Mouse (Mus musculus) regulatory T cell (primary cell): ENCODE measurements around the gene Coq4.

Source experiments
- in situ Hi-C: fragments of 300-600 bp; cut with MboI, MseI; formaldehyde crosslinking; loops from one replicate; pipeline ENCODE4 v1.15.1; 2025; ENCODE audit warnings: high pct_unique_total_duplicates

The Coq4 gene

DNA sequence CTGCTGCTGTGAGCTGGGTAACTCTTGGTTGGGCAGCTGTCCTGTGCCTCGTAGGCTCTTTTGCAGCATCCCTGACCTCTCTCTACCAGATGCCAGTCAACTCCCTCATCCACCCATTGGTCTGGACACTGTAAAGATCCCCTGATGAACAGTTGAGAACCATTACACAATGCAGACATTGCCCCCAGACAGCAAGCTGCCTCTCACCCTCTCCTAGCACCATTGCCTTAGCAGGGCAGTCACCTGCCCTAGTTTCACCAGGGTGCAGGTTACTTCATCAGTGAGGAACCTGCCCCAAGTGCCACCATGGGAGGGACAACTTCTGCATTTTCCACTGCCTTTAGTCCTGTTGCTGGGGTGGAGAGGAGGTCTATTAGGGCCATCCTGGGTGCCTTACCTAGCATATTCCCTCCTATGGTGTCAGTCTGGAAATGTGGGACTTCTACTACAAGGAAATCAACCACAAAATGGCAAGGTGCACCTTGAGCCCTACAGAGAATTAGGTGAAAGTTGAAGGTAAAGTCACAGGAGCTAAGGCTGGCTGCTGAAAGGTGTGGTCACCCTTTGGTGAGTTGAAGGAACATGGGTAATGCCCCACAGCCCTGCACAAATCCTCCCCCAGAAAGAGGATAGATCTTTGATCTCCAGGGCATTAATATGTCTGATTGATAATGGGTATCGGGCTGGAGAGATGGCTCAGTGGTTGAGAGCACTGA lies 5.6 kb downstream of the Coq4 start:
- in situ Hi-C loops = no loop called here

DNA sequence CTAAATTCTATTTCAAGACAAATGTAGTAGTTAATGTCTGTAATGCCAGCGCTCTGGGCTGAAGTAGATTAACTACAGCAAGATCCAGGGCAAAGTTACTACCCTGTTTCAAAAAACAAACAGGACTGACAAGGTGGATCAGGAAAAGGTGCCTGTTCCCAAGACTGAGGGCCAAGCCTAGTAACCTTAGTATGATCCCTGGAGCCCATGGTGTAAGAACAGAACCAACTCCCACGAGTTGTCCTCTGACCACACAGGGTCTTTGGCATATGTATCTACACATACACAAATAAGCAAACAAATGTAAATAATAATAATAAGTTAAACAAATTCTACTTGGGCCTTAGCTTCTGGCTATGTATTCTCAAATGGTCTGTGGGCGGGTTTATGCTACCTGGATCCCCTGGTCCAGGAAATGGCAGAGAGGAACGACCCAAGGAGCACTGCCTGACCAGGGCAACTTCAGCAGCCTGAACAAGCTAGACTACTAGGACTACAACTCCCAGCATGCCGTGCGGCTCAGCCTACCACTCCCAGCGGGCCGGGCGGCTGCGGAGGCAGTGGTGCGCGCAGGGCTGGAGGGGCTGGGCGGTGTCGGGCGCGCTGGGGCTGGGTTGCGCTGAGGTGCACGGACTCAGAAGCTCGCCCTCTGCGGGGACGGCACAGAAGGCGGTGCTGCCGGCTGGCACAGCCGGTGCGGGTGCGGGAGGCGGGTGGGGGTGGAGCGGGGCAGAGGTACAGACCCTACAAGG lies 15.0 kb downstream of the Coq4 start, which contains the start of gene Slc27a4:
Slc27a4 (plus strand) TSS at position 560 of the 752 bp plus-strand sequence.
- in situ Hi-C loops = no loop called here

DNA sequence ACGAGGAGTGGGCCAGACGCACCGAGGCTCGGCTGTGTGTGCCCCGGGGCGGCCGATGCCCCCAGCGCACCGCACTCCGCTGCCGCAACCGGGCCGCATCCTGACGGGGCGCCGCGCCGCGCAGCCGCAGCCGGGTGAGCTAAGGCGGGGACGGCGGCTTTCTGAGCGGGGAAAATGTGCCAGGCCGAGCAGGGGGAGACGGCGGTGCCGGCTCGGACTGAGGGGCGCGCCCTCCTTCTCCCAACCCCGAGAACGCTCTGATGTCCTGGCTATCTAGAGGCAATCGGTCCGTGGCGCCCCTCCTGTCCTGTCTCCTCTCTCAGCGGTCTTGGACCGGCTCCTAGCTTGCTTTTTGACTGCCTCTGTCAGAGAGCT lies 15.5 kb downstream of the Coq4 start:
- in situ Hi-C loops = no loop called here

DNA sequence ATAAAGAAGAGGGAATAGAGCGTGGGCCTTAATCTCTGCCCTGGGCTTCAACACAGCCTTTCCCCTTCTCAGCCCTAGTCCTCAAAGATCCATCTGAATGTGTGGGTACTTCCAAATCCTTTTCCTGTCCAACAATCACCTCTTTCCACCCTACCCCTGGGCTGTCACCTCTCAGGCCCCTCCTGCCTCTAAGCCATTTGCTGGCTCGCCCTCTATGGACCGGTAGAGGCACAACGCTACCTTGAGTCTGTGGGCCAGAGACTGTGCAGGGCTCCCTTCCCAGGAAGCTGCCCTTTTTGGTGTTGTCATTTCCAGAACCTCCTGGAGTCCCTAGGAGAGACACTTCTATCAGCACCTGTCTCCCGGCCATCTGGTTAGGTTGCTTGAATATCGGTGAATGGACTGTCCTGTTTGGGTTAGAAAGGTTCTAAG lies 16.1 kb downstream of the Coq4 start:
- in situ Hi-C loops = no loop called here

DNA sequence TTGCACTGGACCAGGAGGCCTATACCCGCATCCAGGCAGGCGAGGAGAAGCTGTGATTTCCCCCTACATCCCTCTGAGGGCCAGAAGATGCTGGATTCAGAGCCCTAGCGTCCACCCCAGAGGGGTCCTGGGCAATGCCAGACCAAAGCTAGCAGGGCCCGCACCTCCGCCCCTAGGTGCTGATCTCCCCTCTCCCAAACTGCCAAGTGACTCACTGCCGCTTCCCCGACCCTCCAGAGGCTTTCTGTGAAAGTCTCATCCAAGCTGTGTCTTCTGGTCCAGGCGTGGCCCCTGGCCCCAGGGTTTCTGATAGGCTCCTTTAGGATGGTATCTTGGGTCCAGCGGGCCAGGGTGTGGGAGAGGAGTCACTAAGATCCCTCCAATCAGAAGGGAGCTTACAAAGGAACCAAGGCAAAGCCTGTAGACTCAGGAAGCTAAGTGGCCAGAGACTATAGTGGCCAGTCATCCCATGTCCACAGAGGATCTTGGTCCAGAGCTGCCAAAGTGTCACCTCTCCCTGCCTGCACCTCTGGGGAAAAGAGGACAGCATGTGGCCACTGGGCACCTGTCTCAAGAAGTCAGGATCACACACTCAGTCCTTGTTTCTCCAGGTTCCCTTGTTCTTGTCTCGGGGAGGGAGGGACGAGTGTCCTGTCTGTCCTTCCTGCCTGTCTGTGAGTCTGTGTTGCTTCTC lies 28.5 kb downstream of the Coq4 start:
- in situ Hi-C loops = loop anchor here (5.0 kb wide), 1 partner anchor 96 kb away; no protein-coding TSS in a partner anchor

DNA sequence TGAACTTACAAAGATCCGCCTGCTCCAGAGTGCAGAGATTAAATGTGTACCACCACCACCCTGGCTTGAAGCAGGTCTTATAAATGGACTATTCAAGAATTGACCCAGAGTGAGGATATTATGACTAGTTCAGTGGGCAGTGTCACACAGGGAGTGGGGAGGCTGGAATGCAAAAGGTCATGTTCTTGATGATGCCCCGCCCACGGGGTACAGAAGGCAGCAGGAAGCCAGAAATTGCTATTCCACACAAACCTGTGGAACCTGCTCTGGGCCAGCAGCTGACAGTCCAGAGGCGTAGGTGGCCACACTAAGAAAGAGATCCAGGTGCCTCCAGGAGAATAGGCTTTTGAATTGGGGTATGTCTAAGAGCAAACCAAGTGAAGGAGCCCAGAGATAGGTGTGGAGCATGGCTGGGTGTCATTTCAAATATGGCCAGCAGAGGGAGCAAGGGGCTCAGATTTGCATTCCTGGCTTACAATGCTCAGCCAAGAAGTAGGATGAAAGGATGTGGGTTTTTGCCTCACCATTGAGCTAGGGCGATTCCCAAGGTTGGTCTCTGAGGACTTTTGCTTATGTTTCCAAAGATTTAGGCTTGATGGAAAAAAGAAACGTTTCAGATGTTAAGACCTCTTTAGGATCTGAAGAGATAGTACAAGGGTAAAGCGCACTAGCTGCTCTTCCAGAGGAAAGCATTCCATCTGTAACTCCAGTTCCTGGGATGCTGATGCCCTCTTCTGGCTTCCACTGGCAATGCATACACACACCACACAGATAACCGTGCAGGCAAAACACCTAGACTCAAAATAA lies 30.3 kb downstream of the Coq4 start:
- in situ Hi-C loops = loop anchor here (5.0 kb wide), 1 partner anchor 95 kb away; no protein-coding TSS in a partner anchor

DNA sequence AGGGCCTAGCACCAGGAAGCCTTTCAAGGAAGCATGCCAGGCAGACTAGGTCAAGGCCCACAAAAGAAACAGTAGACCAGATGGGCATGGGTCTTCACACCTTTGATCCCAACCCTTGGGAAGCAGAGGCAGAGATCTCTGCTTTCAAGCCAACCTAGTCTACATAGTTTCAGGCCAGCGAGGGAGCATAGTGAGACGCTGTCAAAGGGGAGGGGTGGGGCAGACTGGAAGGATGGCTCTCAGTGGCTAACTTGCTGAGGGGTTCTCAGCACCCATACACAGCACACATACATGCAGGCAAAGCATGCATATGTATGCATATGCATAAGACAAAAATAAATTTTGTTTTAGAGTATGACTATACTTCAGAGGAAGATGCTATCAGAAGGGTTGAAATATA lies 32.1 kb downstream of the Coq4 start:
- in situ Hi-C loops = loop anchor here (5.0 kb wide), 1 partner anchor 93 kb away; no protein-coding TSS in a partner anchor

DNA sequence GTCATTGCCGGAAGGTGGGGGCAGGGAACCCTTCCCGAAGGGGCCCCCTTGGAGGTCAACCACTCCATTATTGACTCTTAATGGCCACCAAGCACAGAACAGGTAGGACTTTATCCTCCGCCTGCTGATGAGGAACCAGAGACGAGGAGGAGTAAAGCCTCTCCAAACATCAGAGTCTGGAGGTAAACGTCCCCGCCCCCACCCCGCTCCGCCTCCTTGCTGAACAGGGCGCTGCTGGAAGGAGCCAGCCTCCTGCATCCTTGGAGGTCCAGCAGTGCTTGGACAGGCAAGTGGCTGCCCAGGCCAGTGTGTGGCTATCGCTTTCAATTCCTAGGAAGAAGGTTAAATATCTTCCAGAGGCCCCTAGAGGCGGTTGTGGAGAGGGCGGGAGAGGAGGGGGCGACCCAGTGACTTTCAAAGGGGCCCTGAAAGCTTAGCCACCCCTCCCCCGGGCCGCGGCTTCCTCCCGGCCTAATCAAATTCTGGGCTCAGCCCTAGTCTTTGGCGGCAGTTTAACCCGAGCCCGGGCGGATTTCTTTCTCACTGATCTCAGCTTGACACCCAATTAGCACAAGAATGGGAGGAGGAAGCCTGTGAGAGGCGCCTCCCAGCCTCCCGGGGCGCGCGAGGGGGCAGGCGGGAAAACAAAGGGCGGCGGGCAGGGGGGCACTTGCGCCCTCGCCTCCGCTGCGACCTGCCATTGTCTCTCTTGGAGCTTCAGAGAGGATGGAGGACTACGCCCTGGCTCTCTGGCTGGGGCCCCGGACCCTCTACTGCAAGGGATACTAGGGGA lies 32.9 kb downstream of the Coq4 start, which contains the start of gene Urm1:
Urm1 (plus strand) TSS at position 51 of the 793 bp plus-strand sequence.
- in situ Hi-C loops = no loop called here

DNA sequence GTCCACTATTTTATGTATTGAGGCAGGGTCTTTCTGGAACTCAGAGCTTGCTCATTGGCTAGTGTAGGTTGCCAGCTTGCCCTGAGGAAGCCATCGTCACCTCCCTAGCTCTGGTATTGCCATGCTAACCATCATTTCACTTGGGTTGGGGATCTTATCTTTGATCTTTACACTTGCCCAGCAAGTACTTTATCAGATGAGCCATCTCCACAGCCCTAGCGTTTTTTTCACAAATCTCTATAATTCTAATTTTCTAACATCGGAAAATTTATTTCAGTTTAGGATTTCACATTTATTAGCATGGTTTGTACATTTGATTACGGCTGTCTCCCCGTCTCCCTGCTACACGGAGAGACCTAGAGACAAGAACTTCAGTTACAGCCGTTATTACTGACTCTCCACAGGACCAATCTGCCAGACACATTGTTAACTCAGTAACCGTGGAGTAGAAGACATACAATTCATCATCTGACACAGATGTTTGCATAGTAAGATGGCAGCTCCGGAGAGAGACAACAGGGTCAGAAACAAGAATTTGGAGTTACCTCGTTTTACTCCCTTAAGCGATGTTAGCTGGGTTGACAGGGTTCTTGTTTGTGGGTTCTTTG lies 39.1 kb downstream of the Coq4 start:
- in situ Hi-C loops = no loop called here

DNA sequence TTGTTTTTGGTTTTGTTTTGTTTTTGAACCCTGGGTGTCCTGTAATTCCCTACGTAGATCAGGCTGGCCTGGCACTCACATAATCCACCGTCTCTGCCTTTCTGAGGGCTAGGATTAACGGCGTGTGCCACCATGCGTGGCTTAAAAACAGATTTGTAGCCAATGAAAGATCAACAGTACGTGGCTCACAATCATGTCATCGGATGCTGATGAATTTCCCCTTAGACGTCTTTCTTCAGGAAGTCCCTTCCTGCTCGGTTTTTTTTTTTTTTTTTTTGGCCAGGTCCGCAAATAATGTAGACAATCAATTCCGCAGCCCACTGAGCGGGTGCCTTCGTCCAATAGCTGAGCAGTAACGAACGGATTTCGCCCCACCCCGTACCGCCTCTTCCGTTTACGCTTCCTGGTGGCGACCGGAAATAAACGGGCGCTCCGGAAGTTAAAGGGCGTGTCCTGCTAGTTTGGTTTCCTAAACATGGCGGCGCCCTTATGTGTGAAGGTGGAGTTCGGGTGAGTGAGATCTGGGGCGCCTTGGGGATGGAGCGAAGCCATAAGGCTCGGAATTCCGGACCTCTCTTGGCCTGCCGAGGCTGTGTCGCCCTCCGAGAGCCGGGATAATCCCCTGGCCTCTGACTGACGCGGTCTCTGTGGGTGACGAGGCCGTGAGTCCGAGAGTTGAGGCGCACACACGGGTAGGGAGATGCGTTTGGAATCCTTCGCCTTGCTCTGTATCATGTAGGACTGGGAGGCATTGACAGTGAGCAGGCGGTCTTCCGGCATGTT lies 39.8 kb downstream of the Coq4 start:
- in situ Hi-C loops = no loop called here

DNA sequence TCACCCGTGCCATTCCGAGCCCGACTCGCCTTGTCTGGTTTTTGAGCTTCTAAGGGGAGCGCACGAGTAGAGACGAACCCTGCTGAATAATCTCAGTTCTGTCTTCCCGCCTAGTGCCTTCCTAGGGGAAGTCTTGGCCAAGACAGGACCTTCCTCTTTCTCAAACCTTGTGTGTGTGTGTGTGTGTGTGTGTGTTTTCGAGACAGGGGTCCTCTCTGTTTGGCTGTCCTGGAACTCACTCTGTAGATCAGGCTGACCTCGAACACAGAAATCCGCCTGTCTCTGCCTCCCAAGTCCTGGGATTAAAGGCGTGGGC lies 40.4 kb downstream of the Coq4 start:
- in situ Hi-C loops = no loop called here

DNA sequence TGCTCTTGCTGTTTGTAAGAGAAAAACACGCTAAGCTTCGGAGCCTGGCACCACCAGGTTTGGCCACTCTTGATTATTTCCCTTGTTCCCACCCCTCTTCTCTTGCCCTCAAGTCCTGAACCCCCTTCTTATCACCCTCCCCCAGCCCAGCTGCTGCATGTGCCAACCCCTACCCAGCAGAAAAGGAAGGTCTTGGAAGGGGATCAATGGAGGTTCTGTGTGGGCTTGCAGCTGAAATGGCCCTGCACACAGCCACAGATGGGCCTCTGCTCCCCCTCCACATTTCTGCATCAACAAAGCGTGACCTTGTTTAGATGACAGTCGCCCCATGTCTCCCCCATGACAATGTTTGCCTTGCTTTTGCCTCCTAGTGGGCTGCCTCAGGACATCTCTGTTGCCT lies 43.8 kb downstream of the Coq4 start:
- in situ Hi-C loops = no loop called here

DNA sequence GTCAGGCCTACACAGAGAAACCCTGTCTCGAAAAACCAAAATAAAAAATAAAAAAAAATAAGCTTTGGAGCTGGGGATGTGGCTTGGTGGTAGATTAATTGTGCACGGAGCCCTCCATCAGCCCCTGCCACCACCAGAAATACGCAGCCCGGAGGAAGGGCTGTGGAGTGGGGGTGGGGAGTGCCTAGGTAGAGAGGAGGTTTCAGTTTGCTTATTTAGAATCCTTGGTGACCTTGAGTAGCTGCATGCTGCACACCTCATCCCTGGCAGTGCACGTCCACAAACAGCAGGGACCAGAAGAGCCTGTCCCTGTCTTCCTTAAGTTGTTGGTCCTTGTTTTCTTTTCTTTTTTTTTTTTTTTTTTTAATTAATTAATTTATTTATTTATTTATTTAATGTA lies 46.5 kb downstream of the Coq4 start:
- in situ Hi-C loops = no loop called here

DNA sequence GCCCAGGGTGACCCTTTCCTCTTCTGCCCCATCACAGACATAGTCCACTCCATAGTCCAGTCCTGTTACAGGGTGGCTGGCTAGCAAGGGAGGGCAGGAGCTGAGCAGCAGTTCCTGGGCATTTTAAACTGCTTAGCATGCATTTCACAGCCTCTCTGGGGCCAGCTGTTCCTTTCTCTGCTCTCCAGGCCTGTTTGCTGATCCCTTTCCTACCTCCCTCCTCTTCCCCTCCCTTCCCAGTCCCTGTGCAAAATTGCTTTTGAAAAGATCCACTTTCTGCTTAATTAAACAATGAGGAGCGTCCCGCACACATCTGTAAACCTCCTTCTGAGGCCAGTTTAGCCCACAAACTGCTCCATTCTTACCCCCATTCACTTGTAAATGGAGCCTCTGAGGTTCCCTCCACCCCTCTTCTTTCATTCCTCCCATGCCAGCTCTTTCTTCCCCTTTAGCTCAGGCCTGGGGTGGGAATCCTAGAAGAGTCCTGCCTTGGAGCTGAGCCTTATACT lies 48.2 kb downstream of the Coq4 start:
- in situ Hi-C loops = no loop called here

DNA sequence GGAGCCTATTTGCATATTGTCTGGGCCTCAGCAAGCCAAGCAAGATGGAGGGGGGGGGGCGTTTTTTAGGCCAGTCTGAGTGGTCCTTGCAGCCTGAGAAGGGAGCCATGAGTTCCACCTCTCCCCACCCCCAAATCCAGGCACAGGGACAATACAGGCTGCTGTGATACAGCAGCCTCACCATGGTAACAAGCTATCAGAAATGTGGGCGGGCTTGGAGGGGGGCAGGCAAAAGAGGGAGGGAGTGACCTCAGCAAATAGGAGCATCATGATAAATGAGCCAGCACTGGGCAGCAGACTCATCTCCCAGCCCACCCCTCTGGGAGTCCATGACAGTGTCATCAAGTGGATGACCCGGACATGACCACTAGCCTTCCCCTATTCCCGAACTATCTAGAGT lies 52.2 kb downstream of the Coq4 start:
- in situ Hi-C loops = no loop called here

DNA sequence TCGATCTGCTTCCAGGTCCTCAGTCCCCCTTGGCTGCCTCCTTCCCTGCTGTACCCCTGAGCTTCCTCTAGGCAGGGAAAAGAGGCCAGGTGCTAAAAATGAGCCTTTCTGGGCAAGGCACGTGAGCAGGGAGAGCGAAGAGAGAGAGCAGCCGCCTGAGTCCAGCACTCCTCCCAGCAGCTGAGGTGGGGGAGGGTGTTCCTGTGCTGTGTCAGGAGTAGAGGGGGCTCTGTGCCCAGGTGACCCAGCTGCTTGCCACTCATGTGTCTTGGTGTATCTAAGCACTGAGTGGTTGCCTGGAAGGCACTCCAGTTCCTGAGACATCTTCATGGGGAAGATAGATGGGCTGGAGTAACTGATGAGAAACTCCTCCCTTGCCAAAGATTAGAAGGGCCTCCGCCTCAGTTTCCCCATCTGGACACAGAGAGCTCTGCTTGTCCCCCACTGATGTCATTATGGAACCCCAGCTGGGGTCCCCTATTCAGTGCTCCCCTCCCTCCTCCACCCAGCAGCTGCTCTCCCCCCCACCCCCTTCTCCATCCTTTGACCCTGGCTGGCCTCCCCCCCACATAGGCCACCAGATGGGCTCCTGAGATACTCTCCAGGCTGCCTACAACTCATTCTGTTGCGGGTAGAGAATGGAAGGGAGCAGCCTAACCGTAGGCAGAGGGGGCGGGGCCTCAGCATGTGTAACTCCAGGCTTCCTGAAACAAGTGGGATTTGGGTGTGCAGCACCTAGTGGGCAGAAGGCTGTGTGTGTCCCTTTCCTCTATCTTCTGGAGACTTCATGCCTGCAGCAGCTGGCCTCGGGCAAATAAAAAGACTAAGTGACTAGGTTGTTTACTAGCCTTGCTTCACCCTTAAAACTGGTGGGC lies 56.2 kb downstream of the Coq4 start:
- in situ Hi-C loops = no loop called here

DNA sequence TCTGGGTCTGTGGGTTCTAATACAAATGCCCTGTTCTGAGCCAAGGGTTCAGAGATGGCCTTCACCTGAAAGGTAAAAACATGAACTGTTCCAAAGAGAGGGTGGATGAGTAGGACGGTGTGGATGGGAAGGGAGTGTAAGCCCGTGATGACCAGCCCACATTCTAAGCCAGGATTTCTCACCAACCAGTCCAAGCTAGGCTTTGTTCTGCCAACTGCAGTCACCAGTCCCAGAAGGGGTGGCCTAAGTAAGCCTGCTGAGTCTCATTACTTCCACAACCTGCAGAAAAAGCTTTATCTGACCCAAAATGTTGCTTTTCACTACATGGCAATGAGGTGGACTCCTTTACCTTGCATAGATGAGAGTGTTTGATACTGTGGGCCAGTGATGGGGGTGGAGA lies 56.8 kb downstream of the Coq4 start:
- in situ Hi-C loops = no loop called here

DNA sequence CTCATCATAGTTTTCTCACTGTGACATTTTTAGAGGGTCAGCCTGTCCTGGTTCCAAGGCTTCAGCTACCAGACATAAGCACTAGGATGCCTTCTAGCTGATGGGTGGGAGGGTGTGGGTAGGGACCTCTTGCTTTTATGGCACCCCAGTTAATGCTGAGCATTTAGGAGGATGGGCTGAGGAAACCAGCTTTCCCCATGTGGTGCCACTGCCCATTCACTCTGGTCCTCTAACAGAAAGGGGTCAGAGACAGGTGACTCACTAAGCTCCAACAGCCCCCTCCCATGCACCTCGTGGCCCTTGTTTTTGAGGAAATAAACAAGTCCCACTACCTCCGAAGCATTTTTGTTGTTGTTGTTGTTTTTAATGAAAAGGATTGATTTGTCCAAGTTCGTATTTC lies 57.4 kb downstream of the Coq4 start:
- in situ Hi-C loops = no loop called here
